ENCODE assay signal across 8 mouse cellular contexts in the genomic region with DNA sequence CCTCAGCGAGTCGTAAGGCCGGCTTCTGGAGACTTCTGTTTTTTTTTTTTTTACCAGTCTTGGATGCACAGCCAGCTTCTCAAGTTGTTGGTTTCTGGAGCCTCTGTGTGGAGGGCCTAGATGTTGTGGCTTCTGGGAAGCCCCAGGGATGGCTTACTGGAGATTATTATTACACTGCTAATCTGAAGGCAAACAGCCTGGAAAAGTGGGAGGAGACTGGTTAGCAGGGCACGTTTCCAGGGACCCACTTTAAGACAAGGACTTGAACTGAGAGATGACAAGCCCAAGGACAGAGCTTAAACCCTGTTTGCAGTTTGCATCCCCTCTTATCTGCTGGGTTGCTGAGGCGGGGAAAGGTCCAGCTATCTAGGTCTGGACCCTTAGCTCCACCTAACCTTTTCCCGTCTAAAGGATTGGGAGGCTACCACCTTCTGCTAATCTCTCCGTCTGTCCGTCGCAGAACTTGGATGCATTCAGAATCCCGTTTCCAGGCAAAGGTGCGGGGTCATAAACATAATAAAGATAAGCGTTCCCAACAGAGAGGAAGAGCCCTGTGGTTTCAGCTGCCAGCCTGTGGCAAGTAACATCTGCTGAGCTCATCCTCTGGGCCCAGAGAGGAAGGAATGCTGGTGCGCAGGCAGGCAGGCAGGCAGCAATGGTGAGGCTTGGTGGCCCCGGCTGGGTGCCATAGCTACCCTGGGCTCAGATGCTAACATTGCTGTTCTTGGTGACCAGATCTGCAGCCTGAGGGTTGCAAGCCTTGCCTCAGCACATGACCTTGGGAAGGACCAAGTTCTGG. TPM values are rescaled to one million over a fixed set of nuclear protein-coding genes. Genes with fewer than 3 reads are reported as not detected.
A peak's percentile ranks its signal among the peaks of the same experiment; 100 is the strongest.
DNase-seq lines count a peak whose midpoint lies in the region; ATAC-seq lines count a peak whose summit lies in the region.

No protein-coding gene starts in this region.

- no peaks in the 10 kb centered on the region for H3K27me3 ChIP-seq in lung, embryonic 16.5 days (ENCODE audit: control insufficient read depth, insufficient read depth, low read depth, low read length)
- H3K27me3 ChIP-seq in hindbrain, embryonic 12.5 days, result peaks cover 13% of the 10 kb centered on the region

- 43% methylated on average over 14 of the region's 14 CpGs for WGBS in lung, embryonic 16.5 days
- WGBS in hindbrain, embryonic 12.5 days, result 21% methylated on average over 14 of the region's 14 CpGs

- no peaks in the 10 kb centered on the region for H3K9me3 ChIP-seq in lung, embryonic 16.5 days (ENCODE audit: control insufficient read depth, low read length)
- H3K9me3 ChIP-seq in hindbrain, embryonic 12.5 days (replicated peaks), result no peaks in the 10 kb centered on the region

- ATAC-seq in lung, embryonic 16.5 days (ENCODE audit: low read depth), result no peak
- no peak for ATAC-seq in hindbrain, embryonic 12.5 days (ENCODE audit: low FRiP score)

- H3K9ac ChIP-seq in lung, embryonic 16.5 days (ENCODE audit: low read length), result peak overlapping the region; percentile 33; the same call in 1 of the 2 replicates
- H3K9ac ChIP-seq in hindbrain, embryonic 12.5 days, result no peak overlapping the region

- peak; percentile 41 for DNase-seq in embryo, embryonic 9.5 days (ENCODE audit: extremely low spot score)
- no peak for DNase-seq in embryo, embryonic 11 days
- no peak for DNase-seq in lung, postnatal 25 days (ENCODE audit: low spot score)
- peak; percentile 41 for DNase-seq in retina, embryonic 14.5 days (ENCODE audit: low spot score)
- no peak for DNase-seq in left cerebral cortex, adult 9 months (ENCODE audit: low spot score in 2 of 2)
- no peak for DNase-seq in gastrocnemius, postnatal 4 days (ENCODE audit: low spot score in 2 of 2)

- no peak overlapping the region for H3K4me2 ChIP-seq in lung, embryonic 16.5 days (ENCODE audit: low read depth, low read length)
- H3K4me2 ChIP-seq in hindbrain, embryonic 12.5 days (replicated peaks), result no peak overlapping the region

- peaks cover 33% of the 10 kb centered on the region for H3K4me1 ChIP-seq in lung, embryonic 16.5 days (replicated peaks; ENCODE audit: control insufficient read depth, insufficient read depth, low read length)
- H3K4me1 ChIP-seq in hindbrain, embryonic 12.5 days, result peaks cover 35% of the 10 kb centered on the region

- H3K36me3 ChIP-seq in lung, embryonic 16.5 days (ENCODE audit: control insufficient read depth, insufficient read depth, low read length), result no peaks in the 10 kb centered on the region
- no peaks in the 10 kb centered on the region for H3K36me3 ChIP-seq in hindbrain, embryonic 12.5 days

- no peak overlapping the region for H3K4me3 ChIP-seq in lung, embryonic 16.5 days (ENCODE audit: low read length)
- H3K4me3 ChIP-seq in hindbrain, embryonic 12.5 days, result no peak overlapping the region

- no peak overlapping the region for H3K27ac ChIP-seq in lung, embryonic 16.5 days (ENCODE audit: low read length)
- peak overlapping the region; percentile 90 for H3K27ac ChIP-seq in hindbrain, embryonic 12.5 days

RNA-seq across cellular contexts. Expression of a gene that starts 4.7 kb away (rescaled TPM):
- polyA plus RNA-seq in lung, embryonic 16.5 days (2015; fragmentation: Nextera tagmentation; extraction: Ambion mirVana), result 12.5 and 13.2 TPM in 2 replicates
- 10.4 and 11.8 TPM in 2 replicates for polyA plus RNA-seq in hindbrain, embryonic 12.5 days (2016; fragmentation: Nextera tagmentation; extraction: Ambion mirVana)
- total RNA-seq in gastrocnemius, postnatal 4 days (2021), result 10 to 100 TPM; 14.0 to 14.8 TPM

RNA-seq across cellular contexts. Expression of a gene that starts 11.6 kb away (rescaled TPM):
- polyA plus RNA-seq in lung, embryonic 16.5 days (2015; fragmentation: Nextera tagmentation; extraction: Ambion mirVana), result 41.8 and 44.8 TPM in 2 replicates
- 41.8 and 46.7 TPM in 2 replicates for polyA plus RNA-seq in hindbrain, embryonic 12.5 days (2016; fragmentation: Nextera tagmentation; extraction: Ambion mirVana)
- total RNA-seq in gastrocnemius, postnatal 4 days (2021), result 10 to 100 TPM; 21.6 to 24.6 TPM

Comparison
In these comparisons a context has a peak if more than half of its experiments do, and no peak if none do; other contexts are left out.
1. DNase-seq: peak in embryo, embryonic 9.5 days (single experiment) and retina, embryonic 14.5 days (single experiment); none in embryo, embryonic 11 days (single experiment), lung, postnatal 25 days (single experiment), left cerebral cortex, adult 9 months (0 of 2) and gastrocnemius, postnatal 4 days (0 of 2).